Mouse (Mus musculus) activated CD4-positive, CD25-positive, alpha-beta regulatory T cell, adult 4 months (primary cell): ENCODE results near the gene Usp48. TPM values are rescaled to one million over a fixed set of nuclear protein-coding genes. Genes with fewer than 3 reads are reported as not detected.
A peak's percentile ranks its signal among the peaks of the same experiment; 100 is the strongest.

Experiments used
- ATAC-seq: one replicate; pipeline ENCODE4 v1.8.0; 2017
- polyA plus RNA-seq, 2 experiments: library from polyadenylated mRNA; unstranded; fragments of 100-300 nt; shearing (Covaris generic); gene quantifications; one replicate each; pipeline ENCODE4 v1.2.1; 2017

Usp48 gene
- polyA plus RNA-seq, 2 experiments from 2014 or later, result 53.5 to 55.4 TPM

GRCm38 (mm10) chr4:137610256-137610655 is 16.7 kb downstream of the Usp48 start:
- ATAC-seq, result no peak

DNA sequence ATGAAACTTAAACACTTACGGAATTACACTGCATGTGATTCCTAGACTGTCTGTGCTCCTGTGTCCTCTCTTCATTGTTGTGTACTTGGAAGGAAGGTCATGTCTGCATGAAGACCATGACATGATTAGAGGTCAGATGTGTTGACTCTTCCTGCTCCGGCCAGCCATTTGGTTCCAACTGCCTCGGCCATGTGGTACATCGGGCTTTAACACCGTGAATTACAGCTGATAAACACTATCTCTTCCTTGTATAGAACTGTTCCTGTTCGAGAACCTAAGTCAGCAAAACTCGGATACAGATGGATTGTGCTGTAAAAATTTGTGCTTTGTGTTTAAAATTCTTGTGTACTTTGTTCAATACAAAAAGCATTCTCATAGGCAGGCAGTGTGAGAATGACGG is 29.3 kb downstream of the Usp48 start:
- no peak for ATAC-seq

DNA sequence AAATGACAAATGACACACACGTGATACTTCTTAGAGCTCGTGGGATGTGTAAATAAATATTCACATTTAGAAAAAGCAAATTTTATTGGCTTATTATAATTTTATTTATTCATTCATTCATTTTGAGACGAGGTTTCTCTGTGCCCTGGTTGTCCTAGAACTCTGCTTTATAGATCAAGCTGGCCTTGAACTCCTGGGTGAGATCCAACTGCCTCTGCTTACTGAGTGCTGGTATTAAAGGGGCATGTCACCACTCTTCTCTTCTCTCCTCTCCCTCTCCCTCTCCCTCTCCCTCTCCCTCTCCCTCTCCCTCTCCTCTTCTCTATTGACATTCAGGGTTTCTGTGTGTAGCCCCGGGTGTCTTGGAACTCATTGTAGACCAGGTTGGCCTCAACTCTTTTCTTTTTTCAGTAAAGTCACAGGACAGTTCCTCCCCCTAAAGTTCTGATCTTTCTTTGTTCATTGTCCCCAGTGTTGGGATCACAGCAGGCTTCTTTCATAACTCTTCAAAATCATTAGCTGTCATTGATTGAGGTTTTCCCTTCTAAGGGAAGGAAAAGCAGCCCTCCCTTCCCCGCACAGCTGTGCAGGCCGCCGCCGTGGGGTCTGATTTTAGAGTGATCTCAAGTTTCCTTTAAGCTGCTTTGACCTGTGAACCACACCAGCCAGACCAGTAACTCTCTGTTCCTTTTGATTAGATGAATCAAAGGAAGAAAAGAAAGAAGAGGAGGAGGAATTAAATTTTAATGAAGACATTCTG is 34.1 kb downstream of the Usp48 start:
- ATAC-seq, result no peak

GRCm38 (mm10) chr4:137628400-137628799 is 34.8 kb downstream of the Usp48 start:
- no peak for ATAC-seq

DNA sequence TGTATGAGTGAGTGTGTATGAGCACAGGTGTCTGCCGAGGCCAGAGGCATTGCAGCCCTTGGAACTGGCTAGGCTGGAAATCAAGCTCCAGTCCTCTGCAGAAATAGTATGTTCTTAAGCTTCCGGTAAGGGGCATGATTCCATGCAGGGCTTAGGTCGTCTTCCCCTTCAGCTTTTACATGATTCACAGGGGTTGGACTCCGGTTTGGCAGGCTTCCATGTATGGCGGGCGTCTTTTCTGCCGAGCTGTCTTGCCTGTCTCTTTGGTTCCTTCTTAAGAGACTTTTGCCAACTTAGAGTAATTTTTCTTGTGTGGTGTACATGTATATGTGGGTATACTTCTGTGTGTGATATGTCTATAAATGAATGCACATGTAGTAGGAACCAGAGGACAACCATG is 35.8 kb downstream of the Usp48 start:
- ATAC-seq, result no peak

- ATAC-seq, result no peak
Measured at GRCm38 (mm10) chr4:137630153-137630552, 36.6 kb downstream of the Usp48 start.

- ATAC-seq, result no peak
Measured at GRCm38 (mm10) chr4:137631596-137631995, 38.0 kb downstream of the Usp48 start.

DNA sequence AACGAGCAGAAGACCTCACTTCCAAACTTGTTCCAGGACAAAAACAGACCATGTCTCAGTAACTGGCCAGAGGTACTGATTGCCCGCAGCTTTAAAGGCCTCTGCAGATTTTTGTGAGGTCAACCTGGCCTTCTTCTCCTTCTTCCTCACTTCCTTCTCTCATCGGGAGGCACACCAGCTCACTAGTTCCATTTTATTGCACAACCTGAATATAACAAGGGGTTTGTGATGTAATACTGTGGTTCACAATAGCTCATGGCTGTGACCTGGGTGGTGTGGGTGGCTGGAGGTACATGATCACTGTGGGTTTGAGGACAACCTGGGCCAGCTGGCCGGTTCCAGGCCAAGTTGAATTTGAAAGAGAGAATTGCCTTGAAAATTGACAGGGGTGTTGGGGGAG is 39.8 kb downstream of the Usp48 start:
- no peak for ATAC-seq

DNA sequence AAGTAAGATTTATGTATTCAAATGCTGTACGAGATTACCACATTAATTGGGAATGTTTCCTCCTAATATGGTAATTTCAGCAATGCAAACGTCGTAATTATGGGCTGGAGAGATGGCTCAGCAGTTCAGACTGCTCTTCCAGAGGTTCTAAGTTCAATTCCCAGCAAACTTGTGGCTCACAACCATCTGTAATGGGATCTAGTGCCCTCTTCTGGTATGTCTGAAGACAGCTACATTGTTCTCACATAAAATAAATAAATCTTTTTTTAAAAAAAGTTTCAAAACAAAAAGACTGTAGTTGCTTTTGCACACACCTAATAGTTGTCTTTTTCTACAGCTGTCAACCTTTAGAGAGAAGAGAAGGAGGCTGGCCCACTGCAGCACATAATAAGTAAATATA is 43.0 kb downstream of the Usp48 start:
- ATAC-seq, result no peak

GRCm38 (mm10) chr4:137641556-137641955 is 48.0 kb downstream of the Usp48 start:
- no peak for ATAC-seq

- ATAC-seq, result no peak
Measured at GRCm38 (mm10) chr4:137642101-137642500, 48.5 kb downstream of the Usp48 start.

DNA sequence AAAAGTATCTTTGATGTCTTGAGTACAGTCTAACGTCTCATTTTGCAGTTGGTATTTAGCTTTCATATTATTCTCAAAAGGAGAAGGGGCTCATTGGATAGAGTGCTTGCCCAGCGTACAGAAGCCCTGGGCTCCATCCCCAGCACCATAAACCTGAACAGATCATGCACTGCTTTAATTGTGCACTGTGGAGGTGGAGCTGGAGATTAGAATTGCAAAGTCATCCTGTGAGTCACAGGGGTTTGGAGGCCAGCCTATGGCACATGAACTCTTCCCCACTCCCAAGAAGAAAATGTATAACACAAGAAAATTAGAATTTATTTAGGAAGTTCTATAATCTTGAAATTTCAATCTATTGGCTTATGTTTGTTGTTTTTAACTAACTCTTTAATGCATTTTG is 49.9 kb downstream of the Usp48 start:
- no peak for ATAC-seq

DNA sequence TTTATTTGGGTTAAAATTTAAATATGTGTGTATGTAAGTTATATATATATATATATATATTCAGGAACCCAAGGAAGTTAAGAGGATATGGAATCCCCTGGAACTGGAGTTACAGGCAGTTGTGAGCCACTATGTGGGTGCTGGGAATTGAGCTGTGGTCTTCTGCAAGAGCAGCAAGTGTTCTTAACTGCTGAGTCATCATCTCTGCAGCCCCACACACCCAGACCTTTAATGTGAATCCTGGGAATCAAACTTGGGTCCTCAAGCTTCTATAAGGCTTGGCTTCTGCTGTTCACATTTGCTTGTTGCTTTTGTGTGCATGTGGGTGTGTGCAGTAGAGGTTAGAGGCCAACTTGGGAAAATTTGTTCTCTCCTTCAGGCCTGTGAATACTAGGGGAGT is 52.7 kb downstream of the Usp48 start:
- ATAC-seq, result no peak

- no peak for ATAC-seq
Measured at GRCm38 (mm10) chr4:137647648-137648047, 54.1 kb downstream of the Usp48 start.

- peak; percentile 19 for ATAC-seq
Measured at GRCm38 (mm10) chr4:137648230-137648629, 54.7 kb downstream of the Usp48 start.

DNA sequence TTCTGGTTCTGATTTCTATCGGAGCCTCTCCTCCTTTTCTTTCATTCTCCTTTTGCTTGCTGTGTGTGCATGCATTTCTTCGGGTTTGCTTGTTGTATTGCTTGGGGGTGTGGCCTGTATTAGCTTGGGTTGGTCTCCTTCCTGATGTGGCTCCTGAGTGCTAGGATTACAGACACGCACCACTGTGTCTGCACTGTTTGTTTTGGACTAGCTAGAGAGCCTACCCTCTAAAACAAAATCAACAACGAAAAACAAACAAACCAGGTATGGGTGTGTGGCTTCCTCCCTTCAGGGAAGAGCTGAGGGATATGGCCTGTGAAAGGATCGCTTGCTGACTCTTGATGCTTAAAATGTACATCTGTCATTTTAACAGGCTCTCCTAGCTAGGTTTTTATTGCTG is 57.4 kb downstream of the Usp48 start:
- no peak for ATAC-seq

- ATAC-seq, result no peak
Measured at GRCm38 (mm10) chr4:137652835-137653346, 59.3 kb downstream of the Usp48 start.

GRCm38 (mm10) chr4:137655241-137656031 is 61.9 kb downstream of the Usp48 start:
- no peak for ATAC-seq

DNA sequence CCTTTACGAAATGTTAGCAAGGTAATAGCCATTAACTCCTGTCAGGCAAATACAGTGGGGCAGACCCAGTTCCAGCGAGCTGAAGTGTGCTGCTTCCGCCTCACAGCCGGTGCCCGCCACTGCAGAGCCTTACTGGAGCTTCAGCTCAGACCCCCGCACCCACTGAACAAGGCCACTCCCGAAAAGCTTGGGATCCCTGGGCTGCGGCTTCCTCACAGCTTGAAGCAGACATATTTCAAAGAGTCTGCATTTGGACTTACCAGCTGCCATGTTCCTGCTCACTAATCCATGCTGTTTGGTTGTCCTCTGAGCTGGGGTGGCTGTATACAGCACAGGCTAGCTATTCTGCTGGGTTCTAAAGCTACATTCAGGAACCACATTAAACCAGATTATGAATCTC is 64.1 kb downstream of the Usp48 start:
- no peak for ATAC-seq

GRCm38 (mm10) chr4:137659541-137659940 is 66.0 kb downstream of the Usp48 start:
- ATAC-seq, result no peak

GRCm38 (mm10) chr4:137660364-137661077 is 67.0 kb downstream of the Usp48 start:
- ATAC-seq, result no peak

DNA sequence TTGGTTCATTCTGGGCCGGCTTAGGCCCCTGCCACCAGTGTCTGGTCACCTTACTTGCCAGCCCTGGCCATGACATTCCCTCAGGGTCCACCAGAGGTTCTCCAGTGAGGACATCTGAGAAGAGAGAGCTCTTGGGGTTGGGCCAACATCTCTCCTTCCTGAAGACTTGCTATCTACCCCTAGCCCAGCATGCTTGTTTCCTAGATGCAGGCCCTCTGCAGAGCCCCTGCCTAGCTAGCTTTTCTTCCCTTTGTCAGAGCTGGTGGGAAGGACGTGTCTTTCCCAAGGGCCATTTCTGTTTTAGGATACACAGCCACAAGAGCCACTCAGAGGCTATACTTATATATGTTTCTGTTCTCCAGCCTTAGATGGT is 67.5 kb downstream of the Usp48 start:
- ATAC-seq, result no peak

DNA sequence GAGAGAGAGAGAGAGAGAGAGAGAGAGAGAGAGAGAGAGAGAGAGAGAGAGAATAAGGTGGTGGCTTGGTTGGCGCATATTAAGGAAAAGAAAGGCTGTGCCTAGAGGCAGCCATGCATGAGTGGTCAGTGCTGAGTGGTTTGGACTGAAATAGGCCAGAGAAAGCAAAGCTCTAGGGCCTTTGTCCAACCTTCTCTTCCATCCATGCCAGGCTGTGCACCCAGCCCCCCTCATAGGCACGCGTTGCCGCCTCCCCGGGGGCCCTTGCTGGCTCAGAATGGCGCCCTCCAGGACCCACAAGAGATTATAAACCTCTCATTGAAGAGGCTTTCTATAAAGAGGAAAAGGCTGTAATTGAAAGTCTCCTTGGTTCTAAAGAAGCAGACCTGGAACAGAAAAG is 68.0 kb downstream of the Usp48 start:
- no peak for ATAC-seq
